In genomic region chr1:63112865-63113261, GRCm38 (mm10) we compare ENCODE assay signal across 7 mouse cellular contexts. TPM values are rescaled to one million over a fixed set of nuclear protein-coding genes. Genes with fewer than 3 reads are reported as not detected.
DNase-seq lines count a peak whose midpoint lies in the region; ATAC-seq and TF ChIP-seq lines count a peak whose summit lies in the region.

No protein-coding gene starts in this region.

- peak; percentile 10; the same call in 1 of the 2 replicates for TF ChIP-seq POLR2A in embryonic fibroblast, embryonic 13.5 days (IDR thresholded peaks at IDR 0.05; ENCODE audit: low read depth, low read length)

- whole genome bisulfite sequencing in heart, postnatal 0 days, result 2% methylated on average over 11 of the region's 11 CpGs

- H3K36me3 ChIP-seq in G1E (replicated peaks), result peaks cover 37% of the 10 kb centered on the region
- no peaks in the 10 kb centered on the region for H3K36me3 ChIP-seq in heart, postnatal 0 days (replicated peaks; ENCODE audit: control insufficient read depth, insufficient read depth, low read length)

- ATAC-seq in G1E (ENCODE audit: extremely low read depth, insufficient number of reproducible peaks, low FRiP score, poor library complexity, severe bottlenecking), result peak; percentile 29; the same call in 1 of the 2 replicates
- ATAC-seq in heart, postnatal 0 days (ENCODE audit: insufficient read depth, low read depth), result peak; percentile 16

- TF ChIP-seq EP300 in heart, postnatal 0 days (IDR thresholded peaks at IDR 0.05; ENCODE audit: low read depth), result no peak

- peak overlapping the region; percentile 78 for H3K4me3 ChIP-seq in G1E (ENCODE audit: low read depth, low read length)
- H3K4me3 ChIP-seq in embryonic fibroblast, embryonic 13.5 days (ENCODE audit: insufficient read depth, low read length), result peak overlapping the region; percentile 79
- peak overlapping the region; percentile 85 for H3K4me3 ChIP-seq in heart, postnatal 0 days (ENCODE audit: low read depth, low read length)

- H3K27ac ChIP-seq in embryonic fibroblast, embryonic 13.5 days (ENCODE audit: insufficient read depth, low read length), result peak overlapping the region; percentile 21; the same call in 1 of the 2 replicates
- peak overlapping the region; percentile 99 for H3K27ac ChIP-seq in heart, postnatal 0 days (ENCODE audit: low read depth)

- H3K9ac ChIP-seq in heart, postnatal 0 days (replicated peaks; ENCODE audit: low read depth, low read length), result peak overlapping the region; percentile 100

- TF ChIP-seq CTCF in G1E (IDR thresholded peaks at IDR 0.05; ENCODE audit: low read depth, low read length), result no peak
- TF ChIP-seq CTCF in embryonic fibroblast, embryonic 13.5 days (IDR thresholded peaks at IDR 0.05; ENCODE audit: borderline replicate concordance, insufficient read depth, low read length), result no peak
- TF ChIP-seq CTCF in heart, postnatal 0 days (IDR thresholded peaks at IDR 0.05; ENCODE audit: low read depth), result no peak

- peak; percentile 47 for DNase-seq in G1E (ENCODE audit: low spot score)
- DNase-seq in adrenal gland, postnatal 36 days, result peak; percentile 37 to 46
- DNase-seq in heart, postnatal 0 days (ENCODE audit: low spot score), result peak; percentile 41
- peak; percentile 77 to 88 for DNase-seq in kidney, postnatal 36 days
- peak; percentile 21 for DNase-seq in mesoderm, embryonic 11.5 days (ENCODE audit: low read depth, low spot score)
- DNase-seq in spleen, postnatal 14 days (ENCODE audit: low spot score in 2 of 2), result peak; percentile 9 to 27

- peak overlapping the region; percentile 74 for H3K4me2 ChIP-seq in heart, postnatal 0 days (ENCODE audit: low read depth, low read length)

- no peaks in the 10 kb centered on the region for H3K9me3 ChIP-seq in G1E (replicated peaks)
- no peaks in the 10 kb centered on the region for H3K9me3 ChIP-seq in heart, postnatal 0 days (replicated peaks; ENCODE audit: control insufficient read depth, low read length)

- peaks cover 41% of the 10 kb centered on the region for H3K4me1 ChIP-seq in G1E (ENCODE audit: insufficient read depth, low read depth, low read length)
- no peaks in the 10 kb centered on the region for H3K4me1 ChIP-seq in embryonic fibroblast, embryonic 13.5 days (ENCODE audit: control insufficient read depth, insufficient read depth, low read length)
- H3K4me1 ChIP-seq in heart, postnatal 0 days (ENCODE audit: control insufficient read depth, insufficient read depth), result peaks cover 16% of the 10 kb centered on the region

- no peaks in the 10 kb centered on the region for H3K27me3 ChIP-seq in G1E (ENCODE audit: insufficient read depth, low read length)
- no peaks in the 10 kb centered on the region for H3K27me3 ChIP-seq in heart, postnatal 0 days (ENCODE audit: control insufficient read depth, insufficient read depth, low read length)

RNA-seq across cellular contexts. Expression of gene Ino80d, which starts 1.6 kb away (rescaled TPM):
- total RNA-seq in G1E (2014; fragmentation: Nextera tagmentation) (86.8 and 92.7 TPM in 2 replicates), G1E (2017) (20.9 and 24.5 TPM in 2 replicates)
- polyA plus RNA-seq in G1E (2012), result 3.6 and 4.6 TPM in 2 replicates
- 10 to 100 TPM; 27.3 to 29.2 TPM for total RNA-seq in adrenal gland, postnatal 36 days (2021)
- 17.4 and 19.7 TPM in 2 replicates for polyA plus RNA-seq in embryonic fibroblast, embryonic 13.5 days (2011; ENCODE audit: insufficient read length, low read depth, missing spikeins)
- 7.3 and 8.3 TPM in 2 replicates for total RNA-seq in heart, postnatal 0 days (2014; rRNA removed; ENCODE audit: low replicate concordance)
- polyA plus RNA-seq in heart, postnatal 0 days (2015; fragmentation: Nextera tagmentation; extraction: Ambion mirVana), result 5.8 TPM in 2 replicates

Comparison
In these comparisons a context has a peak if more than half of its experiments do, and no peak if none do; other contexts are left out.
1. Peak in every context shown above with its lines: DNase-seq, ATAC-seq, H3K4me3 ChIP-seq and H3K27ac ChIP-seq.
2. DNase-seq: peak in every context shown above with its lines; median percentile 82 in kidney, postnatal 36 days; 47 in G1E; 42 in adrenal gland, postnatal 36 days; 41 in heart, postnatal 0 days; 21 in mesoderm, embryonic 11.5 days; 18 in spleen, postnatal 14 days.